Mouse (Mus musculus) thymus, adult 2 months (tissue): ENCODE measurements around the gene Adam33.

Experiments used
- CTCF ChIP-seq: fragments of 200-500 bp; IDR thresholded peaks from 2 replicates; pipeline ENCODE4 v1.5.1; 2012; ENCODE audit warnings: mild to moderate bottlenecking, control low read depth, low read length, moderate library complexity, borderline replicate concordance; ENCODE audit not compliant: control insufficient read depth, poor library complexity, insufficient read depth; ENCODE audit errors: extremely low read depth
- POLR2A ChIP-seq: fragments of 200-500 bp; IDR thresholded peaks from 2 replicates; pipeline ENCODE4 v1.6.1; 2012; ENCODE audit warnings: mild to moderate bottlenecking, low read length, control low read depth, moderate library complexity; ENCODE audit not compliant: control insufficient read depth, poor library complexity, insufficient read depth; ENCODE audit errors: extremely low read depth

DNA sequence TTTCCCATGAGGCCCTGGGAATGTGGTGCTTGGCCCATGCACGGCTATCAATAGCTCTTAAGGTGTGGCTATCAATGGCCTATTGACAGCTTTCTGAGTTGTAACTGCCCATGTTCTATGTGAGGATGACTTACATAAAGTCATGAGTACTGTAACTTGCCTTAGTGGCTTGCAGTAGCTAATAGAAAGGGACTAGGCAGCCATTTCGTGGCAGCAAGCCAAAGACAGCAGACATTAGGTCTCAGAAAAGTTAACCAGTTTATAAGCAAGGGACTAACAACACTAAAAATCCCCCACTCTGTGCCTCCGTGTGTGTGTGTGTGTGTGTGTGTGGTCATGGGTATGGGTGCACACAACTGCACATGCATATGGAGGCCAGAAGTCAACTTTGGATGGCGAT lies 20.6 kb upstream of the Adam33 start:
- TF ChIP-seq POLR2A (no peak), CTCF (no peak)
